Mouse (Mus musculus): Measurements from ENCODE around the gene Med14. TPM values are rescaled to one million over a fixed set of nuclear protein-coding genes. Genes with fewer than 3 reads are reported as not detected.
A peak's percentile ranks its signal among the peaks of the same experiment; 100 is the strongest.

Gene Med14
- total RNA-seq (2014; fragmentation: Nextera tagmentation) (74.7 and 81.1 TPM in 2 replicates), total RNA-seq (2017) (20.6 and 22.8 TPM in 2 replicates), polyA plus RNA-seq (2012) (4.5 and 4.7 TPM in 2 replicates)

DNA sequence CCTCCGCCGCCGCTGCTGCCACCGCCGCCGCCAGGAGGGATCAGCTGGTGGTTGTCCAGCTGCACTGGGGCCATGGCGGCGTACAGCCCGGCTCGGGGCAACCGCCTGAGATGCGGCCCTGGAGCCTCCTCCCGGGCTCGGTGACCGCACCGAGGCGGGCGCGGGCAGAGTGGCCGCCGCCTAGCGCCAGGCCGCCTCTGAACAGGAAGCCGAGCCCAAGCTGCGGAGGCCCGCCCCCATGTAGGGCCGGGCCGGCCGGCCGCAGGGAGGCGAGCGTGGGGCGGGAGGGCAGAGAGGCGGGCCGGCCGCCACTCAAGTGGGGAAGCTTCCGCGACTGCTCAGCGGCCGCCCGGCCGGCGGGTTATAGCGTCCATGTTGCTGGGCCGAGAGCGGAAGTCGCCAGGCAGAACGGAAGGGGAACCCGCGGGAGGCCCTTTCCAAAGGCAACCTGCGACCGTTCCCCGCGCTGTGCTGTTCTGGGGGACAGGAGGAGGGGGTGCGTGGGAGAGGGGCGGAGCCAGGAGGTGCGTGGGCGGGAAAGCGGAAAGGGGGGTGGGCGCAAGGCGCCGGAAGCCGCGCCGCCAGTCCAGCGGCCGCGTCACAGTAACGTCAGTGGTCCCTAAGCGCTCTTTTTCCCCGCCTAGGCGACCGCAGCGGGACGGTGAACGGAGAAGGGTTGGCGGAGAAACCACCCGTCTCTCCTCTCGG, at the start of gene Med14:
Med14 (minus strand) TSS at position 448 of the 708 bp plus-strand sequence.
- no peaks in the 10 kb centered on the region for H3K27me3 ChIP-seq (ENCODE audit: insufficient read depth, low read length)
- TF ChIP-seq GATA1 (IDR thresholded peaks at IDR 0.05; ENCODE audit: borderline replicate concordance, low read length) (no peak), GATA2 (IDR thresholded peaks at IDR 0.05; ENCODE audit: borderline replicate concordance, low read depth, low read length) (no peak), POLR2AphosphoS5 (IDR thresholded peaks at IDR 0.05; ENCODE audit: insufficient replicate concordance, low read depth, low read length) (no peak), TAL1 (conservative IDR thresholded peaks at IDR 0.05; ENCODE audit: low read depth, low read length) (no peak)
- peak; percentile 73 for ATAC-seq (ENCODE audit: extremely low read depth, insufficient number of reproducible peaks, low FRiP score, poor library complexity, severe bottlenecking)
- peaks cover 4% of the 10 kb centered on the region for H3K36me3 ChIP-seq (replicated peaks)
- DNase-seq (ENCODE audit: low spot score), result peak; percentile 68
- H3K9me3 ChIP-seq (replicated peaks), result no peaks in the 10 kb centered on the region
- H3K4me1 ChIP-seq (ENCODE audit: insufficient read depth, low read depth, low read length), result peaks cover 6% of the 10 kb centered on the region
- H3K4me3 ChIP-seq (ENCODE audit: low read depth, low read length), result peak within 1 kb of the TSS; percentile 77

- no peak for DNase-seq (ENCODE audit: low spot score)
Measured at GRCm38 (mm10) chrX:12800559-12800958, 38.7 kb upstream of the Med14 start.

GRCm38 (mm10) chrX:12794842-12795241, 33.0 kb upstream of the Med14 start:
- no peak overlapping the region for H3K4me3 ChIP-seq (ENCODE audit: low read depth, low read length)
- no peaks in the 10 kb centered on the region for H3K36me3 ChIP-seq (replicated peaks)
- no peak for DNase-seq (ENCODE audit: low spot score)
- no peak for ATAC-seq (ENCODE audit: extremely low read depth, insufficient number of reproducible peaks, low FRiP score, poor library complexity, severe bottlenecking)
- H3K9me3 ChIP-seq (replicated peaks), result no peaks in the 10 kb centered on the region
- TF ChIP-seq GATA2 (IDR thresholded peaks at IDR 0.05; ENCODE audit: borderline replicate concordance, low read depth, low read length) (no peak), CTCF (IDR thresholded peaks at IDR 0.05; ENCODE audit: low read depth, low read length) (no peak), GATA1 (IDR thresholded peaks at IDR 0.05; ENCODE audit: borderline replicate concordance, low read length) (no peak), TAL1 (conservative IDR thresholded peaks at IDR 0.05; ENCODE audit: low read depth, low read length) (no peak), POLR2AphosphoS5 (IDR thresholded peaks at IDR 0.05; ENCODE audit: insufficient replicate concordance, low read depth, low read length) (no peak)
- no peaks in the 10 kb centered on the region for H3K4me1 ChIP-seq (ENCODE audit: insufficient read depth, low read depth, low read length)
- H3K27me3 ChIP-seq (ENCODE audit: insufficient read depth, low read length), result no peaks in the 10 kb centered on the region

More at GRCm38 (mm10) chrX:12800559-12800958, 38.7 kb upstream of the Med14 start:
- Histone ChIP-seq H3K4me3 (ENCODE audit: low read depth, low read length) (no peak overlapping the region), H3K36me3 (replicated peaks) (no peaks in the 10 kb centered on the region), H3K4me1 (ENCODE audit: insufficient read depth, low read depth, low read length) (no peaks in the 10 kb centered on the region), H3K27me3 (ENCODE audit: insufficient read depth, low read length) (no peaks in the 10 kb centered on the region), H3K9me3 (replicated peaks) (no peaks in the 10 kb centered on the region)
- ATAC-seq (ENCODE audit: extremely low read depth, insufficient number of reproducible peaks, low FRiP score, poor library complexity, severe bottlenecking), result no peak
- no peak for TF ChIP-seq POLR2AphosphoS5 (IDR thresholded peaks at IDR 0.05; ENCODE audit: insufficient replicate concordance, low read depth, low read length)
- no peak for TF ChIP-seq GATA1 (IDR thresholded peaks at IDR 0.05; ENCODE audit: borderline replicate concordance, low read length)
- TF ChIP-seq GATA2 (IDR thresholded peaks at IDR 0.05; ENCODE audit: borderline replicate concordance, low read depth, low read length), result no peak
- no peak for TF ChIP-seq CTCF (IDR thresholded peaks at IDR 0.05; ENCODE audit: low read depth, low read length)
- no peak for TF ChIP-seq TAL1 (conservative IDR thresholded peaks at IDR 0.05; ENCODE audit: low read depth, low read length)

- no peaks in the 10 kb centered on the region for H3K36me3 ChIP-seq (replicated peaks)
- ATAC-seq (ENCODE audit: extremely low read depth, insufficient number of reproducible peaks, low FRiP score, poor library complexity, severe bottlenecking) (no peak), DNase-seq (ENCODE audit: low spot score) (no peak)
- H3K4me1 ChIP-seq (ENCODE audit: insufficient read depth, low read depth, low read length), result no peaks in the 10 kb centered on the region
- no peak for TF ChIP-seq CTCF (IDR thresholded peaks at IDR 0.05; ENCODE audit: low read depth, low read length)
- no peak for TF ChIP-seq GATA2 (IDR thresholded peaks at IDR 0.05; ENCODE audit: borderline replicate concordance, low read depth, low read length)
- no peak for TF ChIP-seq GATA1 (IDR thresholded peaks at IDR 0.05; ENCODE audit: borderline replicate concordance, low read length)
- H3K4me3 ChIP-seq (ENCODE audit: low read depth, low read length), result no peak overlapping the region
- H3K9me3 ChIP-seq (replicated peaks), result no peaks in the 10 kb centered on the region
- no peaks in the 10 kb centered on the region for H3K27me3 ChIP-seq (ENCODE audit: insufficient read depth, low read length)
Measured at GRCm38 (mm10) chrX:12791674-12792340, 29.9 kb upstream of the Med14 start.

DNA sequence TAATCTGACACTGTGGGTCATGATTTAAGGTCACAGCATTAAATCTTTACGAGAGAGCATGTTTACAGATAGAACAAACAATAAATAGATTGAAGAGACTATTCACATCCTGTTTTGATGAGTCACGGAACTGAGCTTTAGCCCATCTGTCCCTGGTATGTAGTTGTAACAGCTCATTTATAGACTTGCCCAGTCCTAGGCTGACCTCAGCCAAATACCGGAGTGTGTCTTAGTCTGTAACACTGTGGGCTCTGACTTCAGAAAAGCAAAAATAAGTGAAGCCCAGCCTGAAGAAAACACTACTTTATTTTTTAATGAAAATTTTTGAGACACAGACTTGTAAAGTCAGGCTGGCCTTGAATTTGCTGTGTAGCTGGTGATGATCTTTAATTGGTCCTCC, 11.4 kb upstream of the Med14 start:
- Histone ChIP-seq H3K36me3 (replicated peaks) (no peaks in the 10 kb centered on the region), H3K27me3 (ENCODE audit: insufficient read depth, low read length) (no peaks in the 10 kb centered on the region), H3K9me3 (replicated peaks) (no peaks in the 10 kb centered on the region), H3K4me3 (ENCODE audit: low read depth, low read length) (no peak overlapping the region), H3K4me1 (ENCODE audit: insufficient read depth, low read depth, low read length) (no peaks in the 10 kb centered on the region)
- TF ChIP-seq GATA1 (IDR thresholded peaks at IDR 0.05; ENCODE audit: borderline replicate concordance, low read length) (no peak), CTCF (IDR thresholded peaks at IDR 0.05; ENCODE audit: low read depth, low read length) (no peak), POLR2AphosphoS5 (IDR thresholded peaks at IDR 0.05; ENCODE audit: insufficient replicate concordance, low read depth, low read length) (no peak), GATA2 (IDR thresholded peaks at IDR 0.05; ENCODE audit: borderline replicate concordance, low read depth, low read length) (no peak), TAL1 (conservative IDR thresholded peaks at IDR 0.05; ENCODE audit: low read depth, low read length) (no peak)
- no peak for DNase-seq (ENCODE audit: low spot score)
- ATAC-seq (ENCODE audit: extremely low read depth, insufficient number of reproducible peaks, low FRiP score, poor library complexity, severe bottlenecking), result no peak

DNA sequence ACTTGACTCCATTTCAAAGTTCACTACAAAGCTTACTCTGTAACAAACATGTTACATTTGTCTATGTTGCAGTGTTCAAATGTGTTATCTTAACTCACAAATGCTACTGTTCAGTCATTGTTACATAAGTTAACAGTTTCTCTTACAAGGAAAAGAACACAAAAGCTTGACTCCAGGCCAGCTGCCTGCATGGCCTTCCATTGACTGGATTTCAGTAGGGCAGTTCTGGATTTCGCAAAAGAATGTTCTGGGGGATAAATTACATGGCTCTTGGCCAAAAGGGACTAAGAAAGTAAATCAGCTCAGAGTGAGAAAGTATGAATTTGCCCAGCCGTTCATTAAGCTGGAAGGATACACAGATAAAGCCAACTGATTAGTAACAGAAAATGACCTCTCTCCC, 9.7 kb upstream of the Med14 start:
- ATAC-seq (ENCODE audit: extremely low read depth, insufficient number of reproducible peaks, low FRiP score, poor library complexity, severe bottlenecking) (no peak), DNase-seq (ENCODE audit: low spot score) (no peak)
- Histone ChIP-seq H3K9me3 (replicated peaks) (no peaks in the 10 kb centered on the region), H3K4me3 (ENCODE audit: low read depth, low read length) (no peak overlapping the region), H3K36me3 (replicated peaks) (no peaks in the 10 kb centered on the region), H3K27me3 (ENCODE audit: insufficient read depth, low read length) (no peaks in the 10 kb centered on the region), H3K4me1 (ENCODE audit: insufficient read depth, low read depth, low read length) (peaks cover 8% of the 10 kb centered on the region)
- TF ChIP-seq GATA1 (IDR thresholded peaks at IDR 0.05; ENCODE audit: borderline replicate concordance, low read length) (no peak), GATA2 (IDR thresholded peaks at IDR 0.05; ENCODE audit: borderline replicate concordance, low read depth, low read length) (no peak), TAL1 (conservative IDR thresholded peaks at IDR 0.05; ENCODE audit: low read depth, low read length) (no peak), CTCF (IDR thresholded peaks at IDR 0.05; ENCODE audit: low read depth, low read length) (no peak), POLR2AphosphoS5 (IDR thresholded peaks at IDR 0.05; ENCODE audit: insufficient replicate concordance, low read depth, low read length) (no peak)

Data from G1E (cell line).